Mouse (Mus musculus) heart, postnatal 14 days (tissue): ENCODE results near the gene Faap100. TPM values are rescaled to one million over a fixed set of nuclear protein-coding genes. Genes with fewer than 3 reads are reported as not detected.
"Not testable (repeated sequence)": the region's sequence is repeated elsewhere in the genome, so short reads cannot be mapped to it uniquely, and the experiment has no call there.

Experiments used
- DNase-seq, 2 experiments: peaks; one replicate each; pipeline ENCODE4 v3.0.0; 2021 to 2022
- intact Hi-C: fragments of 180-260 bp; cut with DNase I; formaldehyde crosslinking; loops from one replicate; pipeline ENCODE4 v1.15.1; 2025
- total RNA-seq, 2 experiments: library from RNA; stranded (reverse); gene quantifications; 2 replicates each; pipeline ENCODE4 v1.2.3; 2021

Gene Faap100
- total RNA-seq, 2 experiments from 2014 or later, result 19.0 to 19.6 TPM

GRCm38 (mm10) chr11:120354304-120355276 lies 24.0 kb downstream of the Faap100 start:
- intact Hi-C loops, result loop anchor here (2.0 kb wide), 1 partner anchor 14 kb away; no protein-coding TSS in a partner anchor

GRCm38 (mm10) chr11:120353500-120354303 lies 24.9 kb downstream of the Faap100 start:
- intact Hi-C loops, result loop anchor here (2.0 kb wide), 1 partner anchor 15 kb away; no protein-coding TSS in a partner anchor
- peak; percentile 84 to 91 for DNase-seq

More at GRCm38 (mm10) chr11:120354304-120355276, 24.0 kb downstream of the Faap100 start:
- no peak for DNase-seq

GRCm38 (mm10) chr11:120352571-120353290 lies 25.8 kb downstream of the Faap100 start:
- peak in 1 of 2 experiments; percentile 38 for DNase-seq
- intact Hi-C loops, result no loop called here

GRCm38 (mm10) chr11:120352093-120352350 lies 26.5 kb downstream of the Faap100 start:
- intact Hi-C loops, result not testable (repeated sequence)

GRCm38 (mm10) chr11:120351250-120352092 lies 27.1 kb downstream of the Faap100 start:
- DNase-seq, result peak in 1 of 2 experiments; percentile 10
- intact Hi-C loops, result no loop called here

More at GRCm38 (mm10) chr11:120352093-120352350, 26.5 kb downstream of the Faap100 start:
- not testable (repeated sequence) for DNase-seq

GRCm38 (mm10) chr11:120350711-120351110 lies 27.9 kb downstream of the Faap100 start:
- intact Hi-C loops, result no loop called here
- peak in 1 of 2 experiments; percentile 27 for DNase-seq

GRCm38 (mm10) chr11:120349986-120350702 lies 28.4 kb downstream of the Faap100 start:
- intact Hi-C loops, result loop anchor here (5.0 kb wide), 1 partner anchor 163 kb away; no protein-coding TSS in a partner anchor
- DNase-seq, result peak; percentile 95

- DNase-seq, result peak; percentile 55 to 57
- intact Hi-C loops, result loop anchor here (5.0 kb wide), 1 partner anchor 162 kb away; no protein-coding TSS in a partner anchor
Observed at GRCm38 (mm10) chr11:120349371-120349985, 29.1 kb downstream of the Faap100 start.

GRCm38 (mm10) chr11:120348684-120349370 lies 29.7 kb downstream of the Faap100 start:
- peak; percentile 65 to 71 for DNase-seq
- intact Hi-C loops, result loop anchor here (5.0 kb wide), 1 partner anchor 162 kb away; no protein-coding TSS in a partner anchor

GRCm38 (mm10) chr11:120347791-120348683 lies 30.5 kb downstream of the Faap100 start, which contains the start of gene Actg1:
Gene Actg1, minus strand, starts transcription at chr11:120348542.
- DNase-seq, result peak; percentile 91 to 92
- intact Hi-C loops, result loop anchor here (1.0 to 5.0 kb wide), 2 partner anchors 32 to 161 kb away; no protein-coding TSS in a partner anchor

- intact Hi-C loops, result loop anchor here (1.0 to 5.0 kb wide), 2 partner anchors 31 to 160 kb away; no protein-coding TSS in a partner anchor
- peak; percentile 6 to 12 for DNase-seq
Observed at GRCm38 (mm10) chr11:120347301-120347700, 31.3 kb downstream of the Faap100 start.

GRCm38 (mm10) chr11:120346383-120347034 lies 32.1 kb downstream of the Faap100 start:
- intact Hi-C loops, result loop anchor here (1.0 to 5.0 kb wide), 2 partner anchors 30 to 159 kb away; no protein-coding TSS in a partner anchor
- DNase-seq, result peak; percentile 4 to 6

- intact Hi-C loops, result loop anchor here (2.0 to 5.0 kb wide), 2 partner anchors 110 to 158 kb away; no protein-coding TSS in a partner anchor
Observed at GRCm38 (mm10) chr11:120345067-120345681, 33.4 kb downstream of the Faap100 start.

GRCm38 (mm10) chr11:120344310-120344920 lies 34.1 kb downstream of the Faap100 start:
- intact Hi-C loops, result loop anchor here (2.0 kb wide), 1 partner anchor 110 kb away; no protein-coding TSS in a partner anchor
- DNase-seq, result no peak

More at GRCm38 (mm10) chr11:120345067-120345681, 33.4 kb downstream of the Faap100 start:
- DNase-seq, result no peak
